Mouse (Mus musculus) spleen, adult 18-20 months (tissue): ENCODE data around the gene Ngp.
"Not testable (repeated sequence)": the region's sequence is repeated elsewhere in the genome, so short reads cannot be mapped to it uniquely, and the experiment has no call there.

Experiments used
- DNase-seq, 2 experiments: peaks; one replicate each; pipeline ENCODE4 v3.0.0; 2022; ENCODE audit warnings: mixed read lengths in 2 of 2

The Ngp gene

GRCm38 (mm10) chr9:110419511-110420112 lies at the start of gene Ngp:
Gene Ngp, plus strand, starts transcription at chr9:110419747.
- DNase-seq, result no peak

GRCm38 (mm10) chr9:110369860-110370259 lies 49.7 kb upstream of the Ngp start:
- DNase-seq, result no peak

- DNase-seq, result no peak
Measured at GRCm38 (mm10) chr9:110373871-110374270, 45.7 kb upstream of the Ngp start.

- DNase-seq, result no peak
Measured at GRCm38 (mm10) chr9:110375668-110376067, 43.9 kb upstream of the Ngp start.

- DNase-seq, result not testable (repeated sequence)
Measured at GRCm38 (mm10) chr9:110377655-110378054, 41.9 kb upstream of the Ngp start.

GRCm38 (mm10) chr9:110379361-110379760 lies 40.2 kb upstream of the Ngp start:
- no peak for DNase-seq

GRCm38 (mm10) chr9:110380662-110381061 lies 38.9 kb upstream of the Ngp start:
- no peak for DNase-seq

- no peak for DNase-seq
Measured at GRCm38 (mm10) chr9:110381292-110381691, 38.3 kb upstream of the Ngp start.

- DNase-seq, result no peak
Measured at GRCm38 (mm10) chr9:110384369-110384929, 35.1 kb upstream of the Ngp start.

- no peak for DNase-seq
Measured at GRCm38 (mm10) chr9:110388011-110388410, 31.5 kb upstream of the Ngp start.

GRCm38 (mm10) chr9:110390843-110391242 lies 28.7 kb upstream of the Ngp start:
- DNase-seq, result no peak

GRCm38 (mm10) chr9:110393295-110393694 lies 26.3 kb upstream of the Ngp start:
- no peak for DNase-seq

GRCm38 (mm10) chr9:110400650-110401049 lies 18.9 kb upstream of the Ngp start:
- no peak for DNase-seq

- DNase-seq, result no peak
Measured at GRCm38 (mm10) chr9:110402731-110403130, 16.8 kb upstream of the Ngp start.

- DNase-seq, result not testable (repeated sequence)
Measured at GRCm38 (mm10) chr9:110403240-110403639, 16.3 kb upstream of the Ngp start.

- DNase-seq, result no peak
Measured at GRCm38 (mm10) chr9:110407311-110408098, 12.0 kb upstream of the Ngp start.

- peak; percentile 91 to 93 for DNase-seq
Measured at GRCm38 (mm10) chr9:110408099-110408773, 11.3 kb upstream of the Ngp start, which contains the start of gene Ptpn23. Gene Ptpn23, minus strand, starts transcription at chr9:110408213.

- peak; percentile 70 to 88 for DNase-seq
Measured at GRCm38 (mm10) chr9:110410908-110411887, 8.3 kb upstream of the Ngp start.

- DNase-seq, result no peak
Measured at GRCm38 (mm10) chr9:110412926-110413325, 6.6 kb upstream of the Ngp start.

- peak in 1 of 2 experiments; percentile 22 for DNase-seq
Measured at GRCm38 (mm10) chr9:110413785-110414184, 5.8 kb upstream of the Ngp start.

- no peak for DNase-seq
Measured at GRCm38 (mm10) chr9:110431241-110431640, 11.7 kb downstream of the Ngp start.

GRCm38 (mm10) chr9:110433045-110433444 lies 13.5 kb downstream of the Ngp start:
- DNase-seq, result no peak
